Mouse (Mus musculus): ENCODE data around the gene Galnt7.
A peak's percentile ranks its signal among the peaks of the same experiment; 100 is the strongest.
"Not testable (repeated sequence)": the region's sequence is repeated elsewhere in the genome, so short reads cannot be mapped to it uniquely, and the experiment has no call there.

The Galnt7 gene

GRCm38 (mm10) chr8:57533106-57533505 lies 119.7 kb downstream of the Galnt7 start:
- DNase-seq = no peak

- DNase-seq = peak; percentile 46
Measured at GRCm38 (mm10) chr8:57532223-57532622, 120.6 kb downstream of the Galnt7 start.

- peak; percentile 78 for DNase-seq
Measured at GRCm38 (mm10) chr8:57530666-57531349, 122.0 kb downstream of the Galnt7 start.

GRCm38 (mm10) chr8:57530238-57530637 lies 122.6 kb downstream of the Galnt7 start:
- no peak for DNase-seq

- DNase-seq = no peak
Measured at GRCm38 (mm10) chr8:57528036-57528435, 124.8 kb downstream of the Galnt7 start.

- DNase-seq = no peak
Measured at GRCm38 (mm10) chr8:57520186-57520786, 132.5 kb downstream of the Galnt7 start.

- no peak for DNase-seq
Measured at GRCm38 (mm10) chr8:57517723-57518122, 135.1 kb downstream of the Galnt7 start.

GRCm38 (mm10) chr8:57516685-57517084 lies 136.1 kb downstream of the Galnt7 start:
- DNase-seq = not testable (repeated sequence)

- not testable (repeated sequence) for DNase-seq
Measured at GRCm38 (mm10) chr8:57513178-57513661, 139.6 kb downstream of the Galnt7 start.

GRCm38 (mm10) chr8:57512141-57513056 lies 140.4 kb downstream of the Galnt7 start:
- DNase-seq = peak; percentile 67

GRCm38 (mm10) chr8:57511316-57512118 lies 141.3 kb downstream of the Galnt7 start, which contains the start of gene Hmgb2:
Hmgb2 (plus strand) TSS chr8:57511907.
- DNase-seq = peak; percentile 100

GRCm38 (mm10) chr8:57510791-57511315 lies 142.0 kb downstream of the Galnt7 start:
- DNase-seq = peak; percentile 64

- no peak for DNase-seq
Measured at GRCm38 (mm10) chr8:57508657-57509056, 144.2 kb downstream of the Galnt7 start.

- DNase-seq = no peak
Measured at GRCm38 (mm10) chr8:57507556-57508063, 145.2 kb downstream of the Galnt7 start.

GRCm38 (mm10) chr8:57505500-57505899 lies 147.3 kb downstream of the Galnt7 start:
- DNase-seq = not testable (repeated sequence)

GRCm38 (mm10) chr8:57503641-57504040 lies 149.2 kb downstream of the Galnt7 start:
- peak; percentile 89 for DNase-seq

GRCm38 (mm10) chr8:57498847-57499511 lies 153.9 kb downstream of the Galnt7 start:
- DNase-seq = no peak

GRCm38 (mm10) chr8:57498494-57498846 lies 154.4 kb downstream of the Galnt7 start:
- DNase-seq = no peak

GRCm38 (mm10) chr8:57491873-57492272 lies 161.0 kb downstream of the Galnt7 start:
- no peak for DNase-seq

GRCm38 (mm10) chr8:57489896-57490295 lies 162.9 kb downstream of the Galnt7 start:
- DNase-seq = no peak

GRCm38 (mm10) chr8:57489366-57489765 lies 163.5 kb downstream of the Galnt7 start:
- DNase-seq = no peak

Data from thymus, postnatal 14 days (tissue).